Mouse (Mus musculus) liver, embryonic 16.5 days (tissue): ENCODE measurements around the gene Alkbh7. TPM values are rescaled to one million over a fixed set of nuclear protein-coding genes. Genes with fewer than 3 reads are reported as not detected.

Source experiments
- ATAC-seq: fragments of 200-750 bp; cut with Nextera tagmentation; 2 replicates; pipeline ENCODE4 v1.8.0; 2017; ENCODE audit warnings: low read depth, mild to moderate bottlenecking, moderate number of reproducible peaks, moderate library complexity
- H3K27ac ChIP-seq: fragments of 300-500 bp; sonication (generic); 2 replicates; pipeline ENCODE4 v1.5.1; 2014; ENCODE audit warnings: mild to moderate bottlenecking, low read length
- H3K27me3 ChIP-seq: fragments of 300-500 bp; sonication (generic); 2 replicates; pipeline ENCODE4 v1.6.1; 2014; ENCODE audit warnings: low read depth, low read length, mixed read lengths; ENCODE audit not compliant: control insufficient read depth, insufficient read depth
- H3K36me3 ChIP-seq: fragments of 300-500 bp; sonication (generic); 2 replicates; pipeline ENCODE4 v1.6.1; 2014; ENCODE audit warnings: mild to moderate bottlenecking; ENCODE audit not compliant: control insufficient read depth, insufficient read depth
- H3K4me1 ChIP-seq: fragments of 300-500 bp; sonication (generic); 2 replicates; pipeline ENCODE4 v1.6.1; 2014; ENCODE audit warnings: low read depth, low read length, mixed read lengths; ENCODE audit not compliant: control insufficient read depth
- H3K4me2 ChIP-seq: fragments of 300-500 bp; sonication (generic); 2 replicates; pipeline ENCODE4 v1.6.1; 2014; ENCODE audit warnings: low read depth, low read length, mixed read lengths
- H3K4me3 ChIP-seq: fragments of 300-500 bp; sonication (generic); 2 replicates; pipeline ENCODE4 v1.5.1; 2014; ENCODE audit warnings: low read depth, mild to moderate bottlenecking, low read length
- H3K9ac ChIP-seq: fragments of 300-500 bp; sonication (generic); 2 replicates; pipeline ENCODE4 v1.6.1; 2014; ENCODE audit warnings: low read depth, low read length
- H3K9me3 ChIP-seq: fragments of 300-500 bp; sonication (generic); replicated peaks from 2 replicates; pipeline ENCODE4 v1.6.1; 2016; ENCODE audit warnings: low read length; ENCODE audit not compliant: control insufficient read depth
- WGBS: fragments of 180-500 bp; shearing (Covaris S2); extraction: QIAGEN DNeasy Blood & Tissue Kit; methylation state at CpG from one replicate; pipeline ENCODE4 v1.1.7; 2014; ENCODE audit not compliant: insufficient replicate concordance; 5-methylcytosine and 5-hydroxymethylcytosine counted together
- polyA plus RNA-seq: library from polyadenylated mRNA; unstranded; fragments of >200 nt; fragmentation: Nextera tagmentation; extraction: Ambion mirVana; gene quantifications from 2 replicates; pipeline ENCODE4 v1.2.1, GENCODE M21; 2015

The Alkbh7 gene
- polyA plus RNA-seq, 1 experiment from 2014 or later: 15.9 TPM

DNA sequence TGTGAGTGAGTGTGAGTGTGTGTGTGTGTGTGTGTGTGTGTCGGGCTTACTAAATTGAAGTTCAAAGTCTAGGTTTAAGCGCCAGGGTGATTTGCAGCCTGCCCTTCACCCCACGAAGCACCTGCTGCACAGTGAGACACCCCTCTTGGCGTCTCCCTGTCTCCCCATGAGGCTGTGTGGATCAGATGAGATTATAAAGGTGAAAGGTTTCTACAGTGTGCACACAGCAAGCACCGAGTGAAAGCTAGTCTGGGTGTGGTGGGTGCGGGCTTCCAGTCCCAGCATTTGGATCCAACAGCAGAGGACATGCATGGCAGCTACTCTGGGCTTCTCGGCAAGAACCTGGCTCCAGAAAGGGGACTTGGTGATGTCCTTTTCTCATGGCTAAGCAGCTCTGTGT, 16.1 kb upstream of the Alkbh7 start:
- Histone ChIP-seq H3K4me2 (no peak overlapping the region), H3K4me3 (no peak overlapping the region), H3K9me3 (no peaks in the 10 kb centered on the region), H3K36me3 (no peaks in the 10 kb centered on the region), H3K27me3 (no peaks in the 10 kb centered on the region), H3K9ac (no peak overlapping the region), H3K27ac (no peak overlapping the region), H3K4me1 (no peaks in the 10 kb centered on the region)
- 58% methylated on average over 7 of the region's 7 CpGs for WGBS
- ATAC-seq: no peak

GRCm38 (mm10) chr17:56982013-56982412, 15.1 kb upstream of the Alkbh7 start, which contains the start of gene Acer1:
TSS of gene Acer1 (minus strand) at chr17:56982126.
- Histone ChIP-seq H3K27ac (no peak within 1 kb of the TSS), H3K4me2 (no peak within 1 kb of the TSS), H3K9me3 (no peaks in the 10 kb centered on the region), H3K4me1 (no peaks in the 10 kb centered on the region), H3K27me3 (no peaks in the 10 kb centered on the region), H3K4me3 (no peak within 1 kb of the TSS), H3K9ac (no peak within 1 kb of the TSS), H3K36me3 (no peaks in the 10 kb centered on the region)
- WGBS: 74% methylated on average over 5 of the region's 5 CpGs
- ATAC-seq: no peak

DNA sequence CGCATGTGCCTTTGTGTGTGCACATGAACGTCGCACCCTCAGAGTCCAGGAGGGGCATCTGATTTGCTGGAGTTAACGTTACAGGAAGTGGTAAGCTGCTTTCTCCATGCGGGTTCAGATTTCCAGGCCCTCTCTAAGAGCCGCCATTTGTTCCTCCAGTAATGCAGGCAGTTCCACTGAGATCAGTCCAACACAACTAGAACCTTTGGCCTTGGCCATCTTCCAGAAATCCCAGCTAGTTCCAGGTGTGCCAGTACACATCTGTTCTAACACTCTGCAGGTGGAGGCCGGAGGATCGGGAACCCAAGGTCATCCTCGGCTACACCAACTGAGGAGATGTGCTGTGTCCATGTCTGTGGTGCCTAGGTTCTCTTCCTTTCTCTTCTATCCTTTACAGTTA, 12.3 kb upstream of the Alkbh7 start:
- H3K4me3 ChIP-seq: no peak overlapping the region
- 67% methylated on average over 9 of the region's 9 CpGs for WGBS
- H3K27ac ChIP-seq: no peak overlapping the region
- no peaks in the 10 kb centered on the region for H3K36me3 ChIP-seq
- H3K9me3 ChIP-seq: no peaks in the 10 kb centered on the region
- no peak overlapping the region for H3K9ac ChIP-seq
- ATAC-seq: no peak
- no peaks in the 10 kb centered on the region for H3K27me3 ChIP-seq
- H3K4me2 ChIP-seq: no peak overlapping the region
- peaks cover 5% of the 10 kb centered on the region for H3K4me1 ChIP-seq

DNA sequence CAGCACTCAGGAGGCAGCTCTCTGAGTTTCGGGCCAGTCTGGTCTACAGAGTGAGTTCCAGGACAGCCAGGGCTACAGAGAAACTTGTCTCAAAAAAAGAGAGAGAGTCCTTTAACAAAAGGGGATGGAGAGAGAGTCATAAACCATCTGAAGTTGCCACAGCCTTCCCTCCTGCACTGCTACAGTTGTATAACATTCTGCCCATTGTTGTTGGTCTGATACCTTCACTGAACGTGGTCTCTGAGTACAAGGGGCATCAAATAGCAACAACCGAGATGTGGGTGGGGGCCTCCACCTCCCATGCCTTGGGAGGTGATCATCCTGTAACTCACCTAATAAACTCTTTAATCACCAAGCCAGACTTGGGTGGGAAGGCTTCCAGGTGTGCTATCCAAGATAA, 11.5 kb upstream of the Alkbh7 start:
- peaks cover 8% of the 10 kb centered on the region for H3K4me1 ChIP-seq
- no peak overlapping the region for H3K9ac ChIP-seq
- no peaks in the 10 kb centered on the region for H3K9me3 ChIP-seq
- no peaks in the 10 kb centered on the region for H3K27me3 ChIP-seq
- no peak for ATAC-seq
- H3K36me3 ChIP-seq: no peaks in the 10 kb centered on the region
- 61% methylated on average over 3 of the region's 3 CpGs for WGBS
- no peak overlapping the region for H3K4me3 ChIP-seq
- H3K27ac ChIP-seq: no peak overlapping the region
- H3K4me2 ChIP-seq: no peak overlapping the region

DNA sequence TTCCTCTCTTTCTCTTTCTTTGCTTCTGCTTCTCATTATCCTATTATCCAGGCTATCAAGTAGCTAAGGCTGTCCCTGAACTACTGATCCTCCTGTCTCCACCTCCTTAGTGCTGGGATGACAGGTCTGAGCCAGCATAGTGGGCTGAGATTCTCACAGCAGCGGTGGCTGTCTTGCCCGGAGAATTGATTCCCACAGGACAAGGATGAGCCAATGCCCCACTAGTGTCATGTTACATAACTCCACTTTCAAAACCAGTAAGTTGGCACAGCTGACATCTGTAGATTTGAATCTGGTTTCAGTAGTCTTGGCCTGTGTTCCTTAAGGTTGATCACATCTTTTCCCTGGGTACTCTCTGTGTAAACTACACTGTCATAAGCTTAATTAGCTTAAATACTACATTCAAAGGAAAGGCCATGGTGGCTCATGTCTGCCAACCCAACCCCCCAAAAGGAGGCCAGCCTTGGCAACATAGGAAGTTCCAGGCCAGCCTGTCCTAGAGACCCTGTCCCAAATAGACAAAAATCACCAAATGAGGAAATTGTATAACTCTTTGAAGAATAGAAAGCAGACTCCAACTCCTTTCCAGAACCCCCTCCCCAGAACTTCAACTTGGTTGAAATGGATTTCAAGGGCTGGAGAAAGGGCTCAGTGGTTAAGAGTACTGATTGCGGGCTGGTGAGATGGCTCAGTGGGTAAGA, 10.9 kb upstream of the Alkbh7 start:
- ATAC-seq: no peak
- Histone ChIP-seq H3K27ac (no peak overlapping the region), H3K4me1 (peaks cover 14% of the 10 kb centered on the region), H3K36me3 (no peaks in the 10 kb centered on the region), H3K27me3 (no peaks in the 10 kb centered on the region), H3K4me2 (no peak overlapping the region), H3K9ac (no peak overlapping the region), H3K4me3 (no peak overlapping the region), H3K9me3 (no peaks in the 10 kb centered on the region)
- WGBS: 74% methylated on average over 3 of the region's 3 CpGs

- Histone ChIP-seq H3K27ac (no peak overlapping the region), H3K27me3 (no peaks in the 10 kb centered on the region), H3K36me3 (peaks cover 8% of the 10 kb centered on the region), H3K9me3 (no peaks in the 10 kb centered on the region), H3K9ac (no peak overlapping the region), H3K4me1 (peaks cover 15% of the 10 kb centered on the region), H3K4me2 (no peak overlapping the region), H3K4me3 (no peak overlapping the region)
- 73% methylated on average over 7 of the region's 7 CpGs for WGBS
- ATAC-seq: no peak
These were observed 8.7 kb upstream of the Alkbh7 start for GRCm38 (mm10) chr17:56988441-56988840.

DNA sequence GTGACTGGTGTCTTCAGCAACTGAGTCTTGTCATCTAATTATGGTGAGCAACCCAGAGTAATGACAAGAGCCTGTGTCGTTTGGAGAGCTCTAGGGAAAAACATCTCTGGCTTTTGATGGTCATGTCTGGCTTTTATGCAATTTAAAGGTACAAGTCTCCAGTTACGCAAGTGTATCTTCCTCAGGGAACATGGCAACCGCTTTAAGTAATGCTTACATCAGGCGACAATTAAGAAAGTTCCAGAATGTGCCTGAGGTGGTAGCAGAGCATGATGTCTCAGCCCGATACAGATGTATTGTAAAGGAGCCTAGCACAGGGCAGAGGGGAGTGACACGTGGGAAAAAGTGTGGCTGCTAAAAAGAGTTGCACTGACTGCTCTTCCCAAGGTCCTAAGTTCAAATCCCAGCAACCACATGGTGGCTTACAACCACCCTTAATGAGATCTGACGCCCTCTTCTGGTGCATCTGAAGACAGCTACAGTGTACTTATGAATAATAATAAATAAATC, 8.2 kb upstream of the Alkbh7 start:
- Histone ChIP-seq H3K36me3 (peaks cover 12% of the 10 kb centered on the region), H3K27ac (no peak overlapping the region), H3K27me3 (no peaks in the 10 kb centered on the region), H3K9me3 (no peaks in the 10 kb centered on the region), H3K9ac (no peak overlapping the region), H3K4me3 (peak overlapping the region; percentile 73), H3K4me1 (peaks cover 15% of the 10 kb centered on the region), H3K4me2 (peak overlapping the region; percentile 87)
- WGBS: 67% methylated on average over 7 of the region's 7 CpGs
- no peak for ATAC-seq

GRCm38 (mm10) chr17:56989467-56990114, 7.5 kb upstream of the Alkbh7 start:
- Histone ChIP-seq H3K27ac (peak overlapping the region; percentile 62), H3K4me1 (peaks cover 15% of the 10 kb centered on the region), H3K9ac (peak overlapping the region; percentile 71), H3K36me3 (peaks cover 14% of the 10 kb centered on the region), H3K4me2 (peak overlapping the region; percentile 87), H3K27me3 (no peaks in the 10 kb centered on the region), H3K4me3 (peak overlapping the region; percentile 73), H3K9me3 (no peaks in the 10 kb centered on the region)
- peak; percentile 83 for ATAC-seq
- 2% methylated on average over 25 of the region's 25 CpGs for WGBS

DNA sequence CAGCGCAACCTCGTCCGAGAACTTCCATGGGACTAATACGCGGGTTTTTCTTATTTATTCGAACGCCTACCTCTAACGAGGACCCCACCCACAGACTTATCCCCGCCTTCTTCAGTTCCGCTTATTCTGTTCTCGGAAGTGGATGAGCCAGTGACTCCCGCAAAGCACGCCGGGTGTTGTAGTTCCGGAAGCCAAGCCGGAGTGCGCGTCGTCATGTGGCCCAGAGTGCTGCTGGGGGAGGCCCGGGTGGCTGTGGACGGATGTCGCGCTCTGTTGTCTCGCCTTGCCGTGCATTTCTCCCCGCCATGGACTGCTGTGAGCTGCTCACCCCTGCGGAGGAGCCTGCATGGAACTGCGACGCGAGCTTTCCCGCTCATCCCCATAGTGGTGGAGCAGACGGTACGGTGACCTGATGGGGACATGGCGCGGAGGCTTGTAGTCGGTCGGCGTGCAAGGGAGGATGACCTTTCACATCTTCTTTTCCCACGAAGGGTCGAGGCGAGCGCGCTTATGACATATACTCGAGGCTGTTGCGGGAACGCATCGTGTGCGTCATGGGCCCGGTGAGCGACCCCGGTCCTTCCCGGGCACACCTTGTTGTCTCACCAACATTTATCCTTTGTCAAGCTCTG, 6.9 kb upstream of the Alkbh7 start, which contains the start of gene Clpp:
Gene Clpp (plus strand): TSS at position 191 of the 632 bp plus-strand sequence.
- Histone ChIP-seq H3K27ac (peak within 1 kb of the TSS; percentile 62), H3K36me3 (peaks cover 19% of the 10 kb centered on the region), H3K9me3 (no peaks in the 10 kb centered on the region), H3K4me1 (peaks cover 15% of the 10 kb centered on the region), H3K27me3 (no peaks in the 10 kb centered on the region), H3K4me2 (peak within 1 kb of the TSS; percentile 87), H3K4me3 (peak within 1 kb of the TSS; percentile 73), H3K9ac (peak within 1 kb of the TSS; percentile 71)
- under 1% methylated on average over 52 of the region's 52 CpGs for WGBS
- peak; percentile 97 for ATAC-seq
